Mouse (Mus musculus): ENCODE results near the gene Tec. TPM values are rescaled to one million over a fixed set of nuclear protein-coding genes. Genes with fewer than 3 reads are reported as not detected.

Tec gene
- total RNA-seq, 2 experiments from 2014 or later, result 0.94 to 1.4 TPM

GRCm38 (mm10) chr5:72793309-72793850 lies 74.9 kb downstream of the Tec start:
- DNase-seq (ENCODE audit: extremely low spot score in 1 of 2, low spot score in 1 of 2), result no peak

- no peak for DNase-seq (ENCODE audit: extremely low spot score in 1 of 2, low spot score in 1 of 2)
Measured at GRCm38 (mm10) chr5:72791789-72792188, 76.5 kb downstream of the Tec start.

GRCm38 (mm10) chr5:72791386-72791785 lies 76.9 kb downstream of the Tec start:
- no peak for DNase-seq (ENCODE audit: extremely low spot score in 1 of 2, low spot score in 1 of 2)

- DNase-seq (ENCODE audit: extremely low spot score in 1 of 2, low spot score in 1 of 2), result no peak
Measured at GRCm38 (mm10) chr5:72785451-72785850, 82.8 kb downstream of the Tec start.

- DNase-seq (ENCODE audit: extremely low spot score in 1 of 2, low spot score in 1 of 2), result no peak
Measured at GRCm38 (mm10) chr5:72784719-72785118, 83.6 kb downstream of the Tec start.

GRCm38 (mm10) chr5:72783957-72784356 lies 84.3 kb downstream of the Tec start:
- no peak for DNase-seq (ENCODE audit: extremely low spot score in 1 of 2, low spot score in 1 of 2)

GRCm38 (mm10) chr5:72783123-72783522 lies 85.2 kb downstream of the Tec start:
- DNase-seq (ENCODE audit: extremely low spot score in 1 of 2, low spot score in 1 of 2), result no peak

- no peak for DNase-seq (ENCODE audit: extremely low spot score in 1 of 2, low spot score in 1 of 2)
Measured at GRCm38 (mm10) chr5:72781776-72782175, 86.5 kb downstream of the Tec start.

- no peak for DNase-seq (ENCODE audit: extremely low spot score in 1 of 2, low spot score in 1 of 2)
Measured at GRCm38 (mm10) chr5:72776595-72776994, 91.7 kb downstream of the Tec start.

- DNase-seq (ENCODE audit: extremely low spot score in 1 of 2, low spot score in 1 of 2), result no peak
Measured at GRCm38 (mm10) chr5:72776127-72776526, 92.2 kb downstream of the Tec start.

- DNase-seq (ENCODE audit: extremely low spot score in 1 of 2, low spot score in 1 of 2), result no peak
Measured at GRCm38 (mm10) chr5:72769841-72770240, 98.4 kb downstream of the Tec start.

GRCm38 (mm10) chr5:72763546-72763945 lies 104.7 kb downstream of the Tec start:
- DNase-seq (ENCODE audit: extremely low spot score in 1 of 2, low spot score in 1 of 2), result no peak

- DNase-seq (ENCODE audit: extremely low spot score in 1 of 2, low spot score in 1 of 2), result no peak
Measured at GRCm38 (mm10) chr5:72763025-72763424, 105.3 kb downstream of the Tec start.

- no peak for DNase-seq (ENCODE audit: extremely low spot score in 1 of 2, low spot score in 1 of 2)
Measured at GRCm38 (mm10) chr5:72761758-72762157, 106.5 kb downstream of the Tec start.

GRCm38 (mm10) chr5:72761237-72761636 lies 107.0 kb downstream of the Tec start:
- DNase-seq (ENCODE audit: extremely low spot score in 1 of 2, low spot score in 1 of 2), result no peak

- no peak for DNase-seq (ENCODE audit: extremely low spot score in 1 of 2, low spot score in 1 of 2)
Measured at GRCm38 (mm10) chr5:72758925-72759924, 109.1 kb downstream of the Tec start.

- DNase-seq (ENCODE audit: extremely low spot score in 1 of 2, low spot score in 1 of 2), result no peak
Measured at GRCm38 (mm10) chr5:72757155-72757773, 111.0 kb downstream of the Tec start.

GRCm38 (mm10) chr5:72755941-72756340 lies 112.3 kb downstream of the Tec start:
- peak in 1 of 2 experiments; percentile 12 for DNase-seq (ENCODE audit: extremely low spot score in 1 of 2, low spot score in 1 of 2)

GRCm38 (mm10) chr5:72755035-72755434 lies 113.2 kb downstream of the Tec start:
- DNase-seq (ENCODE audit: extremely low spot score in 1 of 2, low spot score in 1 of 2), result no peak

GRCm38 (mm10) chr5:72752585-72752984 lies 115.7 kb downstream of the Tec start, which contains the start of gene Txk:
Gene Txk (minus strand): TSS chr5:72752777.
- DNase-seq (ENCODE audit: extremely low spot score in 1 of 2, low spot score in 1 of 2), result no peak

- no peak for DNase-seq (ENCODE audit: extremely low spot score in 1 of 2, low spot score in 1 of 2)
Measured at GRCm38 (mm10) chr5:72751056-72751758, 117.1 kb downstream of the Tec start.

Measured in layer of hippocampus, postnatal 25 days (tissue).